Mouse (Mus musculus) liver (tissue): ENCODE results near the gene Thrsp.
"Not testable (repeated sequence)": the region's sequence is repeated elsewhere in the genome, so short reads cannot be mapped to it uniquely, and the experiment has no call there.

Source experiments
- DNase-seq: peaks from one replicate; pipeline ENCODE4 v3.0.0-alpha.2; 2020; ENCODE audit warnings: mixed read lengths

The Thrsp gene

DNA sequence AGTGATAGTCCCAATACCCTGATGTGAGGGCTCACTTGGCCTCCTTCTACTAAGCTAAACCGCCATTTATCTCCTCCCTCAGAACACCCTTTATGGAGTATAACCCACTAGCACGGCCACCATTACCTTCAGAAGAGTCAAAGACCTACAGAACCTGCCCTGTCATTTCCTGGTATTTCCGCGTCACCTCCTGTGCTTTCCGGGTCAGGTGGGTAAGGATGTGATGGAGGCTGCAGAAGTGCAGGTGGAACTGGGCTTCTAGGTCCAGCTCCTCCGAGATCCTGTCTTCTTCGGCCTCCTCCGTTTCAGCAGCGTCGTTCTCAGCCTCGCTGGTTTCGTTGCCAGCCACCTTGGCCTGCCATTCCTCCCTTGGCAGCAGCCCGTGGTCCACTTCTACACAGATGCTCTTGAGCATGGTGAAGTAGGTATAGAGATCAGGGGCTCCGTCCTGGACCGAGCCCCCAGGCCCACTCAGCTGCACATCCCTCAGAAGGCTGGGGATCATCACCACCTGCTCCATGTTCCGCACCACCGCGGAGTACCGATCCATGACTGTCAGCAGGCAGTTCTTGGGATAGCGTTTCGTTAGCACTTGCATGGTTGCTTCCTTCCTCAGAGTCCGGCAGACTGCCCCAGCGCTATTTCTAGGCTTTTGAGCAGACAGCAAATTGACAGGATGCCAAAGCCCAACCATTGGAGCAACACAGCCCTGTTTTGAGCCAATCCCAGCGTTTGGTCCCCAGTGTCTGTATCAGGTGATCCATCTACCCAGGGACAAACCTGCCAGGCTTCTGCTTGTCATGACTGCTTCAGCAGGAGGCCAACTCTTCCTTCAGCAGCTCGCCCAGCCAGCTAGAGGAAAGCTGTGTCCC, at the start of gene Thrsp:
TSS of gene Thrsp (minus strand) at position 825 of the 872 bp plus-strand sequence.
- DNase-seq, result no peak

DNA sequence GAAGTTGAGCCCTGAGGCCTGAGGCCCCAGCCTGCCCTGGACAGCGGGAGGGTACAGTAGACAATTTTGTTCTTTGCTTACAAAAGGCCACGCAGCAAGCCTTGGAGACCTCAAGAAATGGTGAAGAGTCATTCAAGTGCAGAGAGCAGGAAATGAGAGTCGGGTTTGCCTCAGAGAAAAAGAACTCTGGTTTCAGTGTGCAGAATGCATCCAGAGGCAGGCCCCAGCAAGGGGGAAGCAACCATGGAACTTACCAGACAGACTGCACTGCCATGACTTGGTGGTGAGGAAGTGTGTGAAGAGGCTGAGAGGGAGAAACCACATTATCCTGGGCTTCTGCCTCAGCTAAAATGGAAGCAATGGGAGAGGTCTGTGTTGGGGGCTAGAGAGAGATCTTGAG, 38.0 kb upstream of the Thrsp start:
- DNase-seq, result no peak

DNA sequence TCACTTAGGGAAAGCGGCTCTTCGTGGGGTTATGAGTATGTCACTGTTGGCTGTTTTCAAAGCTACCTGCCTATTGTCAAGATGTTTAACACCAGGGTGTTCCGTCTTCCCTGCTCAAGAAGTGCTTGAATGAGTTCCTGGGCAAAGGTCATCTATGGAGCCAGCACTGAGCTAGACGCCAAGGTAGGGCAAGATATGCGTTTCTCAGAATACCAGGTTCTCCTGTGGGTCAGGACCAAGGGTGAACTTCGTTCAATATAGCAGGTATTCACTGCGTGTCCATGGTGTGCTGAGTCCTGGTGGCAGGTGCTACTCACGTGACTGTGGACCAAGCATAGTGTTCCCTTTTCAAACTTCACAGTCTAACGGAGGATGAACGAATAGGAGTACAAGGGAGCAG, 37.3 kb upstream of the Thrsp start:
- no peak for DNase-seq

DNA sequence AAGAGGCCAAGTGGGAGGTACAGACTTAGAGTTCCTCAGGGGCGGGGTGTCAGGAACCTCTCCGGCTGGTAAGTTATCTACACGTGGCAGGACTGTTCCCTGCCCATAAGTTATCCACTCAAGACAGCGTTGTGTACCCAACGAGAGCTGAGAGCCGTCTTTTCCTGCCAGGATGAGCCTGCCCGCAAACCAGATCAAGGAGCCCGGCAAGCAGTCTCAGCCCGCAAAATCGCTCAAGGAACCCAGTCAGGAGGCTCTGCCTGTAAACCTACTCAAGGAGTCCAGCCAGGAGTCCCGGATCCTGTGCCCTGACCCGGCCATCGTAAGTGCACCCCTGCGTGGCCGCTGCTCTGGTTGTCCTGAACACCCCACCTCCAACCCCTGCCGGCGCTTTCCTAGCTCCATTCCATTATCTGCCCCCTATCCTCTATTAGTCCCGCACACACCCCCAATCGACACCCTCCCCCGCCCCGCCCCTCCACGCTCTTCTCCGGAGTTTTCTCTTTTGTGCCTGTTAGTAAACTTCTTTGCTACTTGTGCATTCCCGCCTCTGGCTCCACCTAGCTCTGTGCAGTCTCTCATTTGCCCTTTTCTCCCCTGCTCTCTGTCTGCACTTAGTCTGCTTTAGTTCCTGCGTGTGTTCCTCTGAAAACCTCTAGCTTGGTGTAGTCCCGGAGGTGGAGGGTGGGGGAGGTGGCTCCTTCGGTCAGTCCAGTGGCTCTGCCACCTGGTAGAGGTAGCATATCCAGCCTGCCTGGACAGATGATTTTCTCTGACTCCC, 35.8 kb upstream of the Thrsp start:
- DNase-seq, result peak; percentile 87

DNA sequence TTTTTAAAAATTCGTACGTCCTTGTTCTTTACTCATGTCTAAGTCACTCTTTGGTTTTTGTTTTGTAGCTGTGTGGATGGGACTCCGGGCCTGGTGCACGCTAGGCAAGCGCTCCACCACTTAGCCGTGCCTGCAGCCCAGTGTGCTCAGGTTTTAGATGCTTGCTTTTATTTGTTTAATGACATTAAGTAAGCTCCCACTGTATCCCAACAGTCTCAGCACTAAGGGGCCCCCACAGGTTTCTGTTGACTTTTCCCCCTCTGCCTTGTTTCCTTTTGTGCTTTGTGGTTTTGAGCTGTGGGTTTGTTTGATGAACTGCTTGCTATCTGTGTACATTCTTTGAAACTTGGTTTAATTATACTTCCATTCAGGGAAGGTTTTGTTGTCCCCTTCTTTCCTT, 34.7 kb upstream of the Thrsp start:
- no peak for DNase-seq

DNA sequence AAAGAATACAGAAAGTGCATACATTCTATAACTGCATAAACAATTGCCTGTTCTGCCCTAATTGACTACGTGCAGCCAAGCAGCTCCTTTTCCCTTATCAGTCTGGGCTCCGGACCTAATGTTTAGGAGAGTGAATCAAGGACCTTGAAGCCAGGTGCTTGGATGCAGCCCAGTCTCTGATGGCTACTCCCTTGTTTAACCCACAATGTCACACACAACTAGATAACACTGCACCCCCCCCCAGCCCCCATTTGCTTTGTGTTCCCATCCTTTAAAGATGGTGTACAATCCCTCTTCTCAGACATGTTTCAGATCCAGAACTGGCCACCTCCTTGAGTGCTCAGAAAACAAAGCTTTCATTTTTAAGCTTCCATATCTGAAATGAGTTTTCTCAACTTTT, 33.5 kb upstream of the Thrsp start, which contains the start of gene Kctd14:
TSS of gene Kctd14 (plus strand) at position 301 of the 400 bp plus-strand sequence.
- not testable (repeated sequence) for DNase-seq

DNA sequence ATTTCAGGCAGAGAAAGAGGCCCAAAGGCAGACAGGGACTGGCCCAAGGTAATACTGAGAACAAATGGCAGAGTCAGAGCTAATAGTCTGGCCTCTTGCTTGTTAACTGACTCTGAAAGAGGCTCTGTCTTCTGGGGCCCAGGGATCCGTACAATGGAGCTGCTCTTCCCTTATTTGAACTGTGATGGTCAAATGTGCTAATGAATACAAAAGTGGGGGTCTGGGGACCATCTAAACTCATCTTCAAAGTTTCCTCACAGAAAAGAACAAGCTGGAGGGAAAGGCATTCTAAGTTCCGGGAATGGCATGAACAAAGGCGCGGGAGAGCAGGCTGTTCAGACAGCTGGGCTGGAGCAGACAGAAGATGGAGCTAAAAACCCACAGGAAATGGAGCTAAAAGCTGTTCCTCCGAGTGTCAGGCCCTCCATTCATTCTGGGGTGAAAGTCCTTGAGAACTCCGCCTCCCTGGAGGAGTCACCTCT, 29.6 kb upstream of the Thrsp start:
- DNase-seq, result no peak

DNA sequence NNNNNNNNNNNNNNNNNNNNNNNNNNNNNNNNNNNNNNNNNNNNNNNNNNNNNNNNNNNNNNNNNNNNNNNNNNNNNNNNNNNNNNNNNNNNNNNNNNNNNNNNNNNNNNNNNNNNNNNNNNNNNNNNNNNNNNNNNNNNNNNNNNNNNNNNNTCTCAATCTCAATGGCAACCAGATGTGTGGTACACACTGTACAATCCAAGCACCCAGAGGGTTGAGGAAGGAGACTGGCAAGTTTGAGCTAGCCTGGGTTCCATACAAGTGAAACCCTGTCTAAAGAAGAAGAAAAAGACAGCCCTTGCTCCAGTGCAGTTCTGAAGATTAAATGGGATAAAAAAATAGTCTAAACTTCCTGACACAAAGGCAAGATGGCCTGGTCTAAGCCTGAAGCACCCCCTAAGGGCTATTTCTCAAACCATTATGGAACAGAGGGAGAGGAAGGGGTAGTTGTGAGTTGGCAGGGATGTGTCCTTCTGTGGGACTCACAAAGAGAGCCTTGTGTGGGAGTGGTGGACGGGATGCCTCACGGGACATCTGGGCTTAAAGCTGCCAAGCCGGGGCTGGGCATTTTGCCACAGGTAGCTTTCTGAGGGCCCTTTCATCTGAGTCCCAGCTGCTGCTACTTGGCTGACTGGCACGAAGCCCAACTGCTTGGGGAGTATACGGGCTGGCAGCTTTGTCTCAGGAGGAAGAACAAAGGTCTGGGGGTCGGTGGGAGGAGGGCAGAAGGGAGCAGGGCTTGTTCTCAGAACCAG, 28.8 kb upstream of the Thrsp start:
- DNase-seq, result no peak

DNA sequence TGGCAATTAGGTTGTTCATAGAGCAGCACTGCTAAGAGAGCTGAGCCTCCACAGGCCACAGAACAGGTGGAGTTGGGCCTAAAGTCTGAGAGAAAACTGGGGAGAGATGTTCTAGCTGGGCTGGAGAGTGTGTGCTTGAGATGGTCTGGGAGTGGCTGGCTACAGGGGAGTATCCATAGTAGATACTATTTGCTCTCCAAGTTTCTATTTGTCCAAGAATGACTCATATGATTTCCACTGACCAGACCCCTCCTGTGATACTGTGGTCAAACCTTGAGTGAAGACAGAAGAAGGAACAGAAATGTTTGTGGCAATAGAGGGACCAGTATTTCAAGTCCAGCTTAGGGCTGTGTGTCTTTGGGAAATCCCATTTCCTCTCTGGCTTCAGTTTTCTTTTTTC, 21.5 kb upstream of the Thrsp start:
- no peak for DNase-seq

DNA sequence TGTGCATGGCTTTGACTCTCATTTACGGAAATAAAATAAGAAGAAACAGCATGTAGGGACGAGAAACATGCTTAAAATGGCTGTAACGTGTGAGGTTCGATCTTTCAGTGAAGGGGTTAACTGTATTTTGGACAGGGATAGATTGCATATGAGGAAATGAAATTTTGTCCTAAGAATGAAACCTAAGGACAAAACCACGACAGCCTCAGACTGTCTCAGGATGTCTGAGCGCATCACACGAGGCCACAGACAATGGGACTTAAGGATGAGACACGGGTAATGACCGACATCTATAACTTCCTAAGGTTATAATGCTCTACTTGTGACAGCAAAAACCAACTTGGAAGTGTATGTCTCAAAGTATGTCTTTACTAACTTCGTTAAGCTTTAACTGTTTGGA, 17.0 kb upstream of the Thrsp start:
- no peak for DNase-seq

DNA sequence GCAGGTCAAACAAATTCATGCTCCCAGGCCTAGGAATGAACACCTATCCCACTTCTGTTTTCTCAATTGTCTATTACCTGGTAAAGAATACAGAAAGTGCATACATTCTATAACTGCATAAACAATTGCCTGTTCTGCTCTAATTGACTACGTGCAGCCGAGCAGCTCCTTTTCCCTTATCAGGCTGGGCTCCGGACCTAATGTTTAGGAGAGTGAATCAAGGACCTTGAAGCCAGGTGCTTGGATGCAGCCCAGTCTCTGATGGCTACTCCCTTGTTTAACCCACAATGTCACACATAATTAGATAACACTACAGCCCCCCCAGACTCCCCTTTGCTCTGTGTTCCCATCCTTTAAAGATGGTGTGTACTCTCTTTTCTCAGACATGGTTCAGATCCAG, 16.0 kb upstream of the Thrsp start:
- not testable (repeated sequence) for DNase-seq

DNA sequence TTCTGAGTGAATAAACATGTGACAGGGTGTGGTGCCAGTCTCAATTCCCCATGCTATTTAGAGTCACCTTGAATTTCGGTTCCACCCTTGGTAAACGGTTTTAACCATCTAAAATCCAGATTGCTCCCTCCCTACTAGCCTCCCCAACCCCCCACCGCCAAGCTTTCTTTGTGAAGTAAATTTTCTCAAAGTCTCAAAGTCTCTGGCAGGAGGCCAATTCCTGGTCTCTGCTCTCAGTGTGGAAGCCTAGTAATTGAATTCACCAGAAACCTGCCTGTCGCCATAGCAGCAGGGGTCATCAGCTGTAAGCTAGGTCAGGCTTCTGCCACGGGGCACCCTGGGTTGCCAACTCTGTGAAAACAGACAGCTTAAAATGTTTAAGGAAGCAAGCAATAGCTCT, 12.2 kb upstream of the Thrsp start:
- DNase-seq, result peak; percentile 15

DNA sequence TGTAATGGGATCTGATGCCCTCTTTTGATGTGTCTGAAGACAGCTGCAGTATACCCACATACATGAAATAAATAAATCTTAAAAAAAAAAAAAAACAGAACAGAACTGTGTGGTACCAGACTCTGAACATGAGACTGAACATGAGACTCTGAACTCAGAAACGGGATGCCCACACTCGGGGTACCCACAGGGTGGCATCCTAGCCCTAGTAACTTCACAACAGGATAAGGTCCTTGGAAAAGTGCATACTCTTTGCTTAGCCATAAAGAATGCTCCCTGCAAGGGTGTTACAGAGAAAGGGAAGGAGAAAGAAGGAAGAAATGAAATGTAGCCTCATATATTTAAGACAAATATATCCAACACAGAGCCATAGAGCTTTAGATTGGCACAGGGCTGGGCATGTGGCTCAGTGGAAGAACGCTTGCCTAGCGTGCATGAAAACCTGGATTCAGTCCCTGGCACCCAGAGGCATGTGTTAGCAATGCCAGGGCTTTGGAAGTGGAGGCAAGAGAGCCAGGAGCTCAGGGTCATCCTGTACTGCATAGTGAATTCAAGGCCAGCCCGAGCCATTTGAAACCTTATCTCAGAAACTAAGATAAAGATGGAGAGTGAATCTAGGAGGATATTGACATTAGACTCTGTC, 10.4 kb upstream of the Thrsp start:
- no peak for DNase-seq

DNA sequence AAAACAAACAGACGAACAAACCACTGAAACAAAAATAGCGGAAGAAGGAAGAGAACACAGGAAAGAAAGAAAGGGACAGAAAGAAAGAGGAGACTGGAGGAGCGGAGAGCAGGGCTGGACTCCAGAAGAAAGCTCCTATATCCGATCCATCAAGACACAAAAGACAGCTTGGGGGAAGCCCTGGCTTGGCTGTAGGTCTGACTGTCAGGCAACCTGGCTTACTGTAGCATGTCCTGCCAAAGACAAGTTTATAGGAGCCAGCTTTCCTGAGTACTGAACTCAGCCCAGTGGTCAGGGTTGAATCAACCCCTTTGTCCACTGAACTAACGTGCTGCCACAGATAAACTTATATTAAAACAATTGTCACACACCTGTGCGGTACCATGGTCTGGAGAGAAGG, 9.8 kb upstream of the Thrsp start:
- DNase-seq, result no peak

DNA sequence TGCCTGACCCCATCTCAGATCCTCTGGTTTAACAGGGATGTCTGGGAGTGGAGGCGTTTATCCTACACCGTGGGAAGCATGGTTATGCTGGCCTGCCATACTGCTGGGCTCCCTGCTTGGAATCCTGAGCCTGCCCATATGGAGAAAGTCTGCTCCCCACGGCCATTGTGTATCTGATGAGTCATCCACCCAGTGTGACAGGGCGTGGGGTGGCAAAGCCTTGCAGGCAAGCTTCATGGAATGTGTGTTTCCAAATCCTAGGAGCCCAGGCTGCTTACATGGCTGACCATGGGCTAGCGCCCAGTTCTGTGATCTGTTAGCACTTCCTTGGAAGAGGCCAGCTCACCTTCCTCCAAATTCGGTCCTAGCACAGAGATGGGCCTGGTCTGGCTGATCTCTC, 9.0 kb upstream of the Thrsp start:
- DNase-seq, result no peak

DNA sequence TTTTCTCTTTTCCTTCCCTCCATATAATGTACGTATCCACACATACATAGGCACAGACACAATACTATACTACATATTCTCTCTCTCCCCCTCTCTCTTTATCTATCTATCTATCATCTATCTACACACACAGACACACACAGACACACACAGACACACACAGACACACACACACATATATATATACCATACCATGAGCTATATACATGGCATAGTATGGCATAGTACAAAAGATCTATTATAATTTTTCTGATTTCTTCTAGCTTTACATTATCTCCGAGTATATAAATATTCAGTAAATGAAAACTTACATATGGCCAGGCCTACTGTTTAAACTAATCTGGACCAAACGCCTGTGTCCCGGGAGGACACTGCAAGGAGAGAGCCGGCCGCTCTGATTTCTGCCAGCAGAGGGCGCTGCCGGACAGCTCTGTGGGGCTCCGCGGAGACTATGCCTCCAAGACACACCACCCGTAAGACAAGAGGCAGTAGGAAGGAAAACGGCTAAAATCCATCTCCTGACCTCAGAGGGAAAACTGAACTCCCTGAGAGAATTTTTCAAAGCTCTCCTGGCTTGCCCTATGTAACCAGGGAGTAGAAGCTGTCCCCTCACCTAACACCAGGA, 7.2 kb upstream of the Thrsp start:
- DNase-seq, result peak; percentile 89

DNA sequence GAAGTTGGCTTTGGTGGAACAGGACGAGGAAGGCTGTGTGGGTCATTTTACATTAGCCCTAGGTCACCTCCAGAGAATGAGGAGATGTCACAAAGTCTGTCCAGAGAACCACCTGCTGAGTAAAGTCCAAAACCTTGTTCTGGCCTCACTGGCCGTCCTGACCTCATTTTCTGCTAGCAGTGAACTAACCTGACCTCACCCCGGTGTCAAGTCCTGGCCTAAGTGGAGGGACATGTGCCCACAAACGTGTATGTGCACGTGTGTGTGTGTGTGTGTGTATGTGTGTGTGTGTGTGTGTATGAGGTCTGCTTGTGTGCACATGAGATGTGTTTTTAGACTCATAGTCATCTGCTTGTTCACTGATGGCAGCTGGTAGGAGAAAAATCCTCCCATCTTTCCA, 6.2 kb upstream of the Thrsp start:
- no peak for DNase-seq

DNA sequence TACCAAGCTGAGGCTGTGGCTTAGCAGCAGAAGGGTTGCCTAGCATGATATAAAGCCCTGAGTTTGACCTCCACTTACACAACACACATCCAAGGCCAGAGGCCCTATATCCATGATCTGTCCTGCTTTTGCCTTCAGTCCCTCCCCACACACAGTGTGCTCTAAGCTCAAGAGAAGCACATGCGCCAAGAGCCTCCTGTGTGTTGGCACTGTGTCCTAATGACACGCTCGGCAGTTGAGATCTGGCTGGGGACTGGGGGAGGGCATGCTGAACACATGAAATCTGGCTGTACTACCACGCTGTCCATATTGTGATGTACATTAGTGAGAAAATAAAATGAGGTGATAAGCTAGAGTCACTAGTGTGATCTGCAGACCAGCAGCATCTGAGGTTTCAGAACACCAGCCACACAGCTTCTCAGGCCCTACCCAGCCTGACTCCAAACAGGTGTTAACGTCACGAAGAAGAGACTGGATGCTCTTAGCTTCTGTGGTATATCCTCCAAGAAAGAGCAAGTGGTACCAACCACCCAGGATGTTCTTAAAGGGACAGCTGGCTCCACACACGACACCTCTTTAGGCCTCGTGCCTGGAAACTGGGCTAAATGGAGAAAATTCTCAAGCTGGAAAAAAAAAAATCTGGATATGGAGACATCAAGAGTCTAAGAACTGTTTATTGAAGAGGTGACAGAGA, 3.6 kb upstream of the Thrsp start:
- DNase-seq, result no peak

DNA sequence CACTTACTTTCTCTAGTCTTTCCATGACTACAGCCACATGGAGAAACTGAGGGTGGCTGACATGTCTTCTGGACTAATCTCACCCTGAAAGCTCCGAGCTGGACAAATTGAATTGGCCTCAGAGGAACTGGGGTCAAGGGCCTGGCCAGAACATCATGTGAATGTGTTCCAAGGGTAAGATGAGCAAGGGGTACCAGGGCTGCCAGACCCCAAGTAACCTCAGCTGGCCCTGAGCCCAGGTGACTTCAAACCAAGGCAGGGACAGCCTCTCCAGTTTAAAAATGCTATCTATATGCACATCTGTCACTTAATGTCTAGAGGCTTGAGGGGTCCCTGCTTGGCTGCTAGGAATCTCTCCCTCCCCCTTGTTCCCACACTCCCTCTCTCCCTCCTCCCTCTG, 2.9 kb upstream of the Thrsp start:
- no peak for DNase-seq

DNA sequence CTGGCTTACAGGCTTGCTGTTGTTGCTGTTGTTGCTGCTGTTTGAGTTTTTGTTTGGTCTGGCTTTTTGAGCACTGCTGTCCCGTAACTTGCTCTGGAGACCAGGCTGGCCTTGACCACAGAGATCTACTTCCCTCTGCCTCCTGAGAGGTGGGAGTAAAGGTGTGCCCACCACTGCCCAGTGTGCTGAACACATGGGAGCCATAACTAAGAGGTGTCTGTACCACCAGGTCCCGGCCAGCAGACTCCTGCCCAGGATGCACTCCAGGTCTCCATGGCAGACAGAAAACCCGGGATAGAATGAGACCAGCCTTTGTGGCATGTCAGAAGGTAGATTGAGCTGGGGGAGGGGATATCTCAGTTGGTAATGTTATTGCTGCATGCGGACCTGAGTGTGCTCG, 1.6 kb upstream of the Thrsp start:
- DNase-seq, result no peak

DNA sequence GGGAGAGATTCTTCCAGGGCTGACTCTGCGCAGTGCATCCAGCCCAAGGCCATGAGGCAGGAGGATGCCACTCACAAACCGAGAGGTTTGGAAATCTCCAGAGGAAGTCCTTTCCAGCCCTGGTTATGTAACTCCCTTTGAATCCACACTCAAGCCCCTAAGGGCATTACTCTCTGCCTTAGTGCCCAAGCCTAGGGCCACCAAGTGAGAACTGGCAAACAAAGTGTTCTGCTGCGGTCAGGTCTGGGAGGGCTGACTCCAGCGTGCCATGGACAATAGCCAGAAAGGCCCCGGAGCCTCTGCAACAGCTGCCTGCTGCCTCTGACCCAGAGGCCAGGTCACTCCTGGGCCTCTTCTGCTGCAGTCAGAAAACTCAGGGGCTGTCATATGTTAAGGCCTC, 1.2 kb upstream of the Thrsp start:
- no peak for DNase-seq

DNA sequence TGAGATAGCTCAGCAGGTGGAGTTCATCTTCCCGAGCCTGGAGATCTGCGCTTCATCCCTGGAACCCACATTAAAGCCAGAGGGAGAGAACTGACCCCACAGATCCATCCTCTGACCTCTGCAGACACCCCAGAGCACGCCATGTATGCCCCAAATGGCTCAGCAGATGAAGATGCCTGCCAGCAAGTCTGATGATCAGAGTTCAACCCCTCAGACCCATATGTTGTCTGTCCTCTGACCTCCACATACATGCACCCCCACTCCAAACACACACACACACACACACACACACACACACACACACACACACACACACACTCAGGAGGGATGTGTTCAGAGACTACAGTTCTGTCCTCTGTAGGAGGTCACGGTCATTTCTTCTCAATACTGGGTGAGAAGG, 1.1 kb downstream of the Thrsp start:
- DNase-seq, result no peak
